Mouse (Mus musculus): ENCODE data around the gene Nmt2. TPM values are rescaled to one million over a fixed set of nuclear protein-coding genes. Genes with fewer than 3 reads are reported as not detected.

The Nmt2 gene
- total RNA-seq, 2 experiments from 2014 or later: 85.5 to 86.1 TPM

DNA sequence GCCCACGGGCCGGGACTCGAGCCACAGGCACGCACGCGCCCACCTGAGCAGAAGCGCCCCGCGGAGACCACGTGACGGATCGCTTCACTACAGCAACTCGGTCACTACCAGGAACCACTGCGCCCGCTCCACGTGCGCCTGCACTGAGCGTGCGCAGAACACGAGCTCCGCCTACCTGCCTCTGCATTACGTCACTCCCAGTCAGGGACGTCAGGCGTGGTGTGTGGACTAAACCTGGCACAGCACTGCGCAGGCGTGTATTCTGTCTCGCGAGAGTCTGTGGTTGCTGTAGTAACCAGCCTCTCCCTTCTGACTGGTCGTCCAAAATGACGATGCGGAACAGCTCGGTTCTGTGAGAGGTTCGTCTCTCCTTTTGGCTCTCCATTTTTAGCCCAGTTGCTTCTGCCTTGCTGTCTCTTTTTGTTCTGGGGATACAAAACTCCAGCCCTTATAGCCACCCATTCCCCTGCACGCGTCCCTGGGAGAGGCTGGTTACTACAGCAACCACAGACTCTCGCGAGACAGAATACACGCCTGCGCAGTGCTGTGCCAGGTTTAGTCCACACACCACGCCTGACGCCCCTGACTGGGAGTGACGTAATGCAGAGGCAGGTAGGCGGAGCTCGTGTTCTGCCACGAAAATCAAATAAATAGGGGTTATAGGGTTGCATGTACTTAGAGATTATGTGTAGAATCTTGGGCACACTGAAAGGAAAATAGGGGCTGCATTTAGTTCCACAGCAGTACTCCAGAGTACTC lies 48.7 kb downstream of the Nmt2 start, which contains the start of gene Rpp38:
Rpp38 (minus strand) TSS at position 160 of the 759 bp plus-strand sequence.
- Histone ChIP-seq H3K27ac (peak within 1 kb of the TSS; percentile 97), H3K4me3 (peak within 1 kb of the TSS; percentile 81)
- no peak for TF ChIP-seq CTCF (conservative IDR thresholded peaks at IDR 0.05)
- DNase-seq (ENCODE audit: low spot score in 2 of 2): peak; percentile 99

DNA sequence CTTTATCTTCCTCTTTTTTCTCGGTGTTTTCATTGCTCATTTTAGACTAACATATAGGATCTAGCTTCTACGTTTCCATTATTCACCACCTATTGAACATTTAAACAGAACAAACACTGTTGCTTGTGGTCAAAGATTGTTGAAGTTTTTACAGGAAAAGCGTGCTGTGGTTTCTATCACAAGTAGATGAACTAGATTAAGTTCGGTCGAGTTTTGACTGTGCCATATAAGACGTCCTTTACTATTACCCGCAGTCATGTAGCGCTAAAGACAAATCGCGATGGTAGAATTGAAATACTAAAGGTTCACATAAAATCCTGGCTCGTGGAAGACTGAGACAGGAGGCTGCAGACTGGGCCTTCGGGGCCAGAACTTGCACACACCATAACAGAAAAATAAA lies 49.7 kb downstream of the Nmt2 start:
- no peak overlapping the region for H3K4me3 ChIP-seq
- DNase-seq (ENCODE audit: low spot score in 2 of 2): no peak
- TF ChIP-seq CTCF (conservative IDR thresholded peaks at IDR 0.05): no peak
- no peak overlapping the region for H3K27ac ChIP-seq

DNA sequence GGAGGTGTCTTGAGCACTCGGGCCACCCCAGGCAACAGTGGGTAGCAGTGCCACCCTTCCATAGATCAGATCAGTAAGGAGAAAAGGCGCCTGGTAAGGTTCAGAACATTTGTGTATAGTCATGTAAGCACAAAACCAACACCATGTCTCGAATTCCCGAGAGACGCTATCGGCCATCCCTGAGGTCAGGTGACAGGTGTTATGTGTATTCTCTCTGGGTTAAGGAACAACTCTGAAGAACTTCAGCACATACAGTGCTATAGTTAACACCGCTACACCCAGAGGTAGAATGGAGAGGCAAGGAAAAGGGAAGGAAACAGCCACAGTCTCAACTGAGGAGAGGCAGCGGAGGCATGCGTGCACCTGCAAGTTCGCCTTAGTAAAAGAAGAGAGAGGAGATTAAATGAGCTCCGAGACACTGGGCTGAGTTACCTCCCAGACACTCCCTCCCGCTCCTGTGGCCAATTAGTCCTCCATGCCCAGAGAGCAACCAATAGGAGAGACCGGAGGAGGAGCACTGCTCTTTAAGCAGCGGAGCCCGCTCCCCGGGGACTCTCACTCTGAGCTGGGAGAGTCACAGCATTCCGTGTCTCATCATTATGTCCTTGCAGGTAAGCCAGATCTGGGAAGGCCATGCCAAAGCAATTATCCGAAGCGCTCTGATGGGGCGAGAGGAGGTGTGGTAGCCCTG lies 51.7 kb downstream of the Nmt2 start, which contains the start of gene Acbd7:
Acbd7 (plus strand) TSS at position 558 of the 691 bp plus-strand sequence.
- Histone ChIP-seq H3K4me3 (peak within 1 kb of the TSS; percentile 44), H3K27ac (no peak within 1 kb of the TSS)
- peak; percentile 64 to 74 for DNase-seq (ENCODE audit: low spot score in 2 of 2)
- TF ChIP-seq CTCF (conservative IDR thresholded peaks at IDR 0.05): no peak

DNA sequence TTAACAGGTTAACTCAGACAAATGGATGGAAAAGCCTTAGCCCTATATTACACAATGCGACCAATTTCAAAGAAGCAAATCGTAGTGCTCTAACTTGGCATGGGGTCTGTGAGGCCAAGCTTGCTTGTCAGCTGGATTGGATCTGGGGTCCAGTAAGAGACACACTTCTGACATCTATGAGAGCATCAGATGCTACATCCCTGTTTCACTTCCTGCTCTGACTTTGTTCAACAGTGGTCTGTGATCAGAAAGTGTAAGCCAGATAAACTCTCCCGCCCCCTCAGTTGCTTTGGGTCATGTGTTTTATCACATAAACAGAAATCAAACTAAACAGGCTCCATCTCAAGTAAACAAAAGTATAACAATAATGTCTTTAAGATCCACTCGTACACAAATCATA lies 64.4 kb downstream of the Nmt2 start:
- no peak for TF ChIP-seq CTCF (conservative IDR thresholded peaks at IDR 0.05)
- DNase-seq (ENCODE audit: low spot score in 2 of 2): no peak
- Histone ChIP-seq H3K27ac (no peak overlapping the region), H3K4me3 (no peak overlapping the region)

DNA sequence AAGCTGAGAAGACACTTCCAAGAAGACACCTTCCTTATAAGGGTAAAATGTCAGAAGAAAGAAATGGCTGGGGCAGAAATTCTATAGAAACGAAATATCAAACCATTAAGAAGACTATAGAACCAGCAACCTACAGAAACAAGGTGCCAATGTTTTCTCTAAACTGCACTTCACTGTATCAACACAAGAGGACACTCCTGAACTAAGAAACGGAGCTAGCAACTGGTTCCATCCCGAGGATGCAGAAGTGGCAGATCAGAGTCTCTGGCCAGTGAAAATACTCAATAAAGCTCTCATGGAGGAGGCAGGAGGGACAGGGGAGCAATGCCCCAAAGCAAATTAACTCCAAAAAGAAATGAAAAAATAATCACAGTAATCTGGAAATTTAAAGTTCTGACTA lies 64.9 kb downstream of the Nmt2 start:
- peak; percentile 92 for TF ChIP-seq CTCF (conservative IDR thresholded peaks at IDR 0.05)
- H3K27ac ChIP-seq: no peak overlapping the region
- DNase-seq (ENCODE audit: low spot score in 2 of 2): peak in 1 of 2 experiments; percentile 52
- no peak overlapping the region for H3K4me3 ChIP-seq

DNA sequence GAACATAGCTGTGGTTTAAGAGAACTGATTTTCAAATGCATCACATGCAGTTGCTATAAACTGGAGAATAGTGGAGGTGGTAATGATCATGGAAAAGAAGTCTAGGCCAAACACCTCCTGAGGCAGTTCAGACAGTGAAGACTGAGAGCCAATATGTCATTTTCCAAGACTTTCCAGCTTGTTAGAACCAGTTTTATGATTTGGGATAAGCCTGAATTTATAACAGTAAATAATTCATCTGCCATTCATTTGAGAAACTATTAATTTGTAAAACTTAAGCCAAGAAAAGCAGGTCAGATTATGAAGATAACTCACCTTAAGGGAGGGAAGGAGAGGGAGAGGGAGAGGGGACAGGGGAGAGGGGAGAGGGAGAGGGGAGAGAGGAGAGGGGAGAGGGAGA lies 69.1 kb downstream of the Nmt2 start:
- Histone ChIP-seq H3K4me3 (no peak overlapping the region), H3K27ac (no peak overlapping the region)
- DNase-seq (ENCODE audit: low spot score in 2 of 2): no peak
- TF ChIP-seq CTCF (conservative IDR thresholded peaks at IDR 0.05): no peak

DNA sequence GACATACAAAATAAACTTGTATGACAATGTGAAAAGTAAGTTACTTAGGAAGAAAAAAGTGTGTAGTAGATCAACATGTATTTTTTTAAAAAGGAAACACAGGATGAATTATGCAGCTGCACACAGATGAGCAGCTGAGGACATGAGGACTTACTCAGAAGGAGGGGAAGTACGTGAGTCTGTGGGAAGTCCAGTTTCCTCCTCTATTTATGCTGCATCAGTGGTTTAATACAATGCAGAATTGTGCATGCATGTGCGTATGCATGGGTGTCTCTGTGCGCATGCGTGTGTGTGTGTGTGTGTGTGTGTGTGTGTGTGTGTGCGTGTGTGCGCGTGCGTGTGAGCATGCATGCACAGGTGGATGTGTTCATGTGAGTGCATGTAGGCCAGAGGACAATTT lies 71.8 kb downstream of the Nmt2 start:
- H3K27ac ChIP-seq: no peak overlapping the region
- H3K4me3 ChIP-seq: no peak overlapping the region
- no peak for TF ChIP-seq CTCF (conservative IDR thresholded peaks at IDR 0.05)
- DNase-seq (ENCODE audit: low spot score in 2 of 2): no peak

DNA sequence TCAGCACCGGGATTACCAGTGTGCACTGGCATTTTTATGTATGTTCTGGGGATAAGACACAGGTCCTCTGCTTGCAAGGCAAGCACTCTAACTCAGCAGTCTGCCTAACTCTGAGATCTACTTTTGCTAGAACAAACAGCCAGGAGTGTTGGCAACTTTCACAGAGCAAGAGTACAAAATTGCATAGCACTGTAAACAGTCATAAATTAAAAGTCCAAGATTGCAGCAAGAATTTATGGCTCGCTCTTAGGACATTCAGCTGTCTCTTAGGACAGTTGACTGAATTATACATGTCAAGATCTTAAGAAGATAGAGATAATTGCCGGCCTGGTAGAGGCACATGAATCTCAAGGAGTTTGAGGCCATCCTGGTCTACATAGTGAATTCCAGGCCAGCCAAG lies 72.3 kb downstream of the Nmt2 start:
- no peak for DNase-seq (ENCODE audit: low spot score in 2 of 2)
- H3K4me3 ChIP-seq: no peak overlapping the region
- H3K27ac ChIP-seq: no peak overlapping the region
- no peak for TF ChIP-seq CTCF (conservative IDR thresholded peaks at IDR 0.05)

DNA sequence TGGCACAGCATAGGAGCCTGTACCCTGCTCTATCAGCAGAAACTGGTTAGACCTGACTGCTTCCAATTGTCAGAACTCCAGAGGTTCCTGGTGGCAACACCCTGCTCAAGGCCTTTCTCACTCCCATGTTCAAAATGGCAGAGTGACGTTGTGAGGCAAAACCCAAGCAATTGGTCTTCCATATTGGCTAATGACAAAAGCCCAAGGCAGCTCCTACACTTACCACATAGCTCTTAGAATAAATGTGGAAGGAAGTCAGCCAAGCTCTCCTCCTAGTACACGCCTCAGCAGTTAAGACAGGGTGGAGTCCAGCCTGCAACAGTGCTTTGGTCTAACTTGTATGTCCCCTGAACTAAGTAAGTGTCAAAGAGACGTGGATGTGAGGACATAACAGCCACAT lies 73.9 kb downstream of the Nmt2 start:
- H3K27ac ChIP-seq: no peak overlapping the region
- TF ChIP-seq CTCF (conservative IDR thresholded peaks at IDR 0.05): no peak
- H3K4me3 ChIP-seq: no peak overlapping the region
- DNase-seq (ENCODE audit: low spot score in 2 of 2): no peak

DNA sequence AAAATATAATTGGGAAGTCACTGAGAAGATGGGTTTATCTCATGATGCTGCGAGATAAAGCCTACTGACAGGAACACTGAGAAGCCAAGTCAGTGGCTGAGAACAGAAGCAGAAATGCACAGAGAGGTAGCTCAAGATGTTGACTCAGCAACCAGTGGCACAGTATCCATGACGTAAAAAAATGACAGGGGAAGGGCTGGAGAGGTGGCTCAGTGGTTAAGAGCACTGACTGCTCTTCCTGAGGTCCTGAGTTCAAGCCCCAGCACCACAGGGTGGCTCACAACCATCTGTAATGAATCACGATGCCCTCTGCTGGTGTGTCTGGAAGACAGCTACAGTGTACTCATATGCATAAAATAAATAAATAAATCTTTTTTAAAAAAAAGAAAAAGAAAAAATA lies 77.1 kb downstream of the Nmt2 start:
- peak; percentile 18 for TF ChIP-seq CTCF (conservative IDR thresholded peaks at IDR 0.05)
- no peak overlapping the region for H3K4me3 ChIP-seq
- H3K27ac ChIP-seq: no peak overlapping the region
- DNase-seq (ENCODE audit: low spot score in 2 of 2): no peak

DNA sequence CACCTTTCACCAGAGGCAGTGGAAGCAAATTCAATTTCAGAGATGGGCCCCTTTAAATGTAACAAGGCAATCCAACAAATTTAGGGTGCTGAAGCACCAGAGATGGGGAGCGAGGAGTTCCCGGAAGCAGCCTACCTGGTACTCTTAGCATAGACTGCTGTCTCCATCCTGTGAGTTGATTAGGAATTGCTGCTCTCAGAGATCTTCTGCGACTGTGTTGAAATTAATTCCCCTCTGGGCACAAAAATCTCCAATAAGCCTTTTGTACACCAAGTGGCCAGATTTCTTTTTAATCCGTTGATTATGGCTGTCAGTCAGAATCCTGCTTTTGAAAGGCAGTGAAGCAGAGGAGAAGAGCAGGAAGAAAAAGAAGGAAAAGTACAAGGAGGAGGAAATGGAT lies 81.1 kb downstream of the Nmt2 start:
- H3K4me3 ChIP-seq: no peak overlapping the region
- TF ChIP-seq CTCF (conservative IDR thresholded peaks at IDR 0.05): peak; percentile 41
- DNase-seq (ENCODE audit: low spot score in 2 of 2): no peak

More for the DNA sequence above, 81.1 kb downstream of the Nmt2 start:
- no peak overlapping the region for H3K27ac ChIP-seq

Other genes with a start within 250 kb of the Nmt2 start
- 10 to 100 TPM; 72.1 to 73.2 TPM for gene Fam171a1, start 170.0 kb upstream of the Nmt2 start, total RNA-seq (2021)
- 10 to 100 TPM; 10.2 to 10.5 TPM for gene Rpp38, start 48.4 kb downstream of the Nmt2 start, total RNA-seq (2021)
- gene Acbd7, start 52.0 kb downstream of the Nmt2 start, total RNA-seq (2021): 1 to 10 TPM; 1.0 to 2.1 TPM
- not detected for gene Olah, start 113.0 kb downstream of the Nmt2 start, total RNA-seq (2021)
- gene Meig1, start 138.4 kb downstream of the Nmt2 start, total RNA-seq (2021): 1 to 10 TPM; 4.9 to 5.0 TPM
- 10 to 100 TPM; 11.8 to 12.7 TPM for gene Dclre1c, start 139.9 kb downstream of the Nmt2 start, total RNA-seq (2021)
- gene Suv39h2, start 190.8 kb downstream of the Nmt2 start, total RNA-seq (2021): 1 to 10 TPM; 3.0 to 3.4 TPM
- gene Gm45902, start 228.6 kb downstream of the Nmt2 start, total RNA-seq (2021): 1 to 10 TPM; 4.8 to 6.2 TPM
- gene Hspa14, start 228.6 kb downstream of the Nmt2 start, total RNA-seq (2021): 10 to 100 TPM; 54.2 to 58.8 TPM
- gene Cdnf, start 228.8 kb downstream of the Nmt2 start, total RNA-seq (2021): under 1 TPM; 0.59 to 0.61 TPM

All from layer of hippocampus, adult 2 months (tissue).